Mouse (Mus musculus): ENCODE data around the gene Hps4. TPM values are rescaled to one million over a fixed set of nuclear protein-coding genes. Genes with fewer than 3 reads are reported as not detected.

Hps4 gene
- polyA plus RNA-seq, 1 experiment from 2014 or later, result 25.3 TPM

- DNase-seq (ENCODE audit: low spot score), result no peak
- Histone ChIP-seq H3K9ac (ENCODE audit: low read depth, low read length) (peak overlapping the region; percentile 80), H3K4me3 (replicated peaks; ENCODE audit: low read depth, low read length) (peak overlapping the region; percentile 99), H3K4me2 (ENCODE audit: low read length) (peak overlapping the region; percentile 79), H3K36me3 (ENCODE audit: insufficient read depth, low read length) (peaks cover 26% of the 10 kb centered on the region), H3K27me3 (ENCODE audit: insufficient read depth, low read length) (no peaks in the 10 kb centered on the region), H3K27ac (peak overlapping the region; percentile 37; the same call in 1 of the 2 replicates), H3K9me3 (replicated peaks; ENCODE audit: low read length) (no peaks in the 10 kb centered on the region), H3K4me1 (replicated peaks; ENCODE audit: insufficient read depth, low read length) (peaks cover 10% of the 10 kb centered on the region; the same call in 1 of the 2 replicates)
- WGBS, result 2% methylated on average over 32 of the region's 33 CpGs
- no peak for TF ChIP-seq CTCF (IDR thresholded peaks at IDR 0.05; ENCODE audit: low read depth)
- ATAC-seq (replicated peaks; ENCODE audit: low FRiP score, low read depth), result peak; percentile 2; the same call in 1 of the 2 replicates
Measured at GRCm38 (mm10) chr5:112326446-112327009, 16.4 kb upstream of the Hps4 start.

DNA sequence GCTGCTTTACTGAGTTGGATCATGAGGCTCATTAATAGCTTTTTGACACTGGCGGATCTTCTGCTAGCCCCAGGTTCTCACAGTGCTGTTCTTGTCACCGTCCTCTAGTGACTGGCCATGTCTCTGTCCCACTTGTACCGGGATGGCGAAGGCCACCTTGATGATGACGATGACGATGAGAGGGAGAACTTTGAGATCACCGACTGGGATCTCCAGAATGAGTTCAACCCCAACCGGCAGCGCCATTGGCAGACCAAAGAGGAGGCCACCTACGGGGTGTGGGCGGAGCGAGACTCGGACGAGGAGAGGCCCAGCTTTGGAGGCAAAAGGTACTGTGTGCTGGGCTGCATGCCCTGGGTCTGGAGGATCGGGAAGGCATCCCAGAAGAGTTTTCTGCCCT is 15.0 kb upstream of the Hps4 start:
- 90% methylated on average over 15 of the region's 15 CpGs for WGBS
- ATAC-seq (replicated peaks; ENCODE audit: low FRiP score, low read depth), result no peak

GRCm38 (mm10) chr5:112329805-112330564 is 12.9 kb upstream of the Hps4 start:
- H3K9me3 ChIP-seq (replicated peaks; ENCODE audit: low read length), result no peaks in the 10 kb centered on the region
- WGBS, result 93% methylated on average over 14 of the region's 14 CpGs
- no peaks in the 10 kb centered on the region for H3K27me3 ChIP-seq (ENCODE audit: insufficient read depth, low read length)
- H3K4me3 ChIP-seq (replicated peaks; ENCODE audit: low read depth, low read length), result no peak overlapping the region
- ATAC-seq (replicated peaks; ENCODE audit: low FRiP score, low read depth), result no peak
- H3K36me3 ChIP-seq (ENCODE audit: insufficient read depth, low read length), result peaks cover 60% of the 10 kb centered on the region
- no peak for DNase-seq (ENCODE audit: low spot score)
- peaks cover 6% of the 10 kb centered on the region; the same call in 1 of the 2 replicates for H3K4me1 ChIP-seq (replicated peaks; ENCODE audit: insufficient read depth, low read length)
- H3K27ac ChIP-seq, result no peak overlapping the region
- no peak overlapping the region for H3K4me2 ChIP-seq (ENCODE audit: low read length)
- no peak overlapping the region for H3K9ac ChIP-seq (ENCODE audit: low read depth, low read length)
- TF ChIP-seq CTCF (IDR thresholded peaks at IDR 0.05; ENCODE audit: low read depth), result no peak

More for the DNA sequence above, 15.0 kb upstream of the Hps4 start:
- no peaks in the 10 kb centered on the region for H3K9me3 ChIP-seq (replicated peaks; ENCODE audit: low read length)
- peaks cover 38% of the 10 kb centered on the region for H3K36me3 ChIP-seq (ENCODE audit: insufficient read depth, low read length)
- no peak overlapping the region for H3K4me3 ChIP-seq (replicated peaks; ENCODE audit: low read depth, low read length)
- H3K4me2 ChIP-seq (ENCODE audit: low read length), result no peak overlapping the region
- no peak for DNase-seq (ENCODE audit: low spot score)
- no peak overlapping the region for H3K9ac ChIP-seq (ENCODE audit: low read depth, low read length)
- H3K27ac ChIP-seq, result no peak overlapping the region
- peaks cover 10% of the 10 kb centered on the region; the same call in 1 of the 2 replicates for H3K4me1 ChIP-seq (replicated peaks; ENCODE audit: insufficient read depth, low read length)
- TF ChIP-seq CTCF (IDR thresholded peaks at IDR 0.05; ENCODE audit: low read depth), result no peak
- H3K27me3 ChIP-seq (ENCODE audit: insufficient read depth, low read length), result no peaks in the 10 kb centered on the region

- ATAC-seq (replicated peaks; ENCODE audit: low FRiP score, low read depth) (no peak; the same call in 1 of the 2 replicates), DNase-seq (ENCODE audit: low spot score) (peak; percentile 57)
- Histone ChIP-seq H3K36me3 (ENCODE audit: insufficient read depth, low read length) (peaks cover 81% of the 10 kb centered on the region), H3K27ac (no peak overlapping the region), H3K4me1 (replicated peaks; ENCODE audit: insufficient read depth, low read length) (no peaks in the 10 kb centered on the region), H3K9ac (ENCODE audit: low read depth, low read length) (no peak overlapping the region), H3K4me2 (ENCODE audit: low read length) (no peak overlapping the region), H3K27me3 (ENCODE audit: insufficient read depth, low read length) (no peaks in the 10 kb centered on the region), H3K9me3 (replicated peaks; ENCODE audit: low read length) (no peaks in the 10 kb centered on the region), H3K4me3 (replicated peaks; ENCODE audit: low read depth, low read length) (no peak overlapping the region)
- WGBS, result 20% methylated on average over 2 of the region's 2 CpGs
- TF ChIP-seq CTCF (IDR thresholded peaks at IDR 0.05; ENCODE audit: low read depth), result peak; percentile 82
Measured at GRCm38 (mm10) chr5:112335473-112335872, 7.4 kb upstream of the Hps4 start.

- no peaks in the 10 kb centered on the region for H3K9me3 ChIP-seq (replicated peaks; ENCODE audit: low read length)
- no peak for ATAC-seq (replicated peaks; ENCODE audit: low FRiP score, low read depth)
Measured at GRCm38 (mm10) chr5:112337004-112337403, 5.9 kb upstream of the Hps4 start.

GRCm38 (mm10) chr5:112339215-112339614 is 3.7 kb upstream of the Hps4 start:
- H3K27ac ChIP-seq, result no peak overlapping the region
- TF ChIP-seq CTCF (IDR thresholded peaks at IDR 0.05; ENCODE audit: low read depth), result peak; percentile 20; the same call in 1 of the 2 replicates
- H3K4me3 ChIP-seq (replicated peaks; ENCODE audit: low read depth, low read length), result no peak overlapping the region
- H3K36me3 ChIP-seq (ENCODE audit: insufficient read depth, low read length), result peaks cover 45% of the 10 kb centered on the region
- peaks cover 8% of the 10 kb centered on the region; the same call in 1 of the 2 replicates for H3K4me1 ChIP-seq (replicated peaks; ENCODE audit: insufficient read depth, low read length)
- ATAC-seq (replicated peaks; ENCODE audit: low FRiP score, low read depth), result no peak
- 61% methylated on average over 7 of the region's 7 CpGs for WGBS
- no peaks in the 10 kb centered on the region for H3K9me3 ChIP-seq (replicated peaks; ENCODE audit: low read length)
- no peak overlapping the region for H3K9ac ChIP-seq (ENCODE audit: low read depth, low read length)
- H3K4me2 ChIP-seq (ENCODE audit: low read length), result no peak overlapping the region
- H3K27me3 ChIP-seq (ENCODE audit: insufficient read depth, low read length), result no peaks in the 10 kb centered on the region
- DNase-seq (ENCODE audit: low spot score), result no peak

More at GRCm38 (mm10) chr5:112337004-112337403, 5.9 kb upstream of the Hps4 start:
- H3K27ac ChIP-seq, result no peak overlapping the region
- no peak for TF ChIP-seq CTCF (IDR thresholded peaks at IDR 0.05; ENCODE audit: low read depth)
- no peak for DNase-seq (ENCODE audit: low spot score)
- peaks cover 66% of the 10 kb centered on the region for H3K36me3 ChIP-seq (ENCODE audit: insufficient read depth, low read length)
- H3K4me1 ChIP-seq (replicated peaks; ENCODE audit: insufficient read depth, low read length), result peaks cover 2% of the 10 kb centered on the region; the same call in 1 of the 2 replicates
- no peak overlapping the region for H3K4me2 ChIP-seq (ENCODE audit: low read length)
- WGBS, result 93% methylated on average over 22 of the region's 22 CpGs
- no peak overlapping the region for H3K4me3 ChIP-seq (replicated peaks; ENCODE audit: low read depth, low read length)
- H3K27me3 ChIP-seq (ENCODE audit: insufficient read depth, low read length), result no peaks in the 10 kb centered on the region
- H3K9ac ChIP-seq (ENCODE audit: low read depth, low read length), result no peak overlapping the region

Data from kidney, postnatal 0 days (tissue).